Mouse (Mus musculus): ENCODE measurements around the gene March1. TPM values are rescaled to one million over a fixed set of nuclear protein-coding genes. Genes with fewer than 3 reads are reported as not detected.

March1 gene
- 269 and 285 TPM in 2 replicates for total RNA-seq (2017)

GRCm38 (mm10) chr8:65617871-65618751 lies at the start of gene March1:
Gene March1 (plus strand): TSS chr8:65617900.
- no peak for ATAC-seq (ENCODE audit: extremely low read depth, insufficient number of reproducible peaks, low FRiP score, poor library complexity, severe bottlenecking)

- ATAC-seq (ENCODE audit: extremely low read depth, insufficient number of reproducible peaks, low FRiP score, poor library complexity, severe bottlenecking), result no peak
Measured at GRCm38 (mm10) chr8:65586909-65587308, 30.8 kb upstream of the March1 start.

GRCm38 (mm10) chr8:65603241-65603640 lies 14.5 kb upstream of the March1 start:
- no peak for ATAC-seq (ENCODE audit: extremely low read depth, insufficient number of reproducible peaks, low FRiP score, poor library complexity, severe bottlenecking)

- no peak for ATAC-seq (ENCODE audit: extremely low read depth, insufficient number of reproducible peaks, low FRiP score, poor library complexity, severe bottlenecking)
Measured at GRCm38 (mm10) chr8:65609509-65609908, 8.2 kb upstream of the March1 start.

- no peak for ATAC-seq (ENCODE audit: extremely low read depth, insufficient number of reproducible peaks, low FRiP score, poor library complexity, severe bottlenecking)
Measured at GRCm38 (mm10) chr8:65618966-65619365, 1.3 kb downstream of the March1 start.

GRCm38 (mm10) chr8:65644931-65645330 lies 27.2 kb downstream of the March1 start:
- no peak for ATAC-seq (ENCODE audit: extremely low read depth, insufficient number of reproducible peaks, low FRiP score, poor library complexity, severe bottlenecking)

- no peak for ATAC-seq (ENCODE audit: extremely low read depth, insufficient number of reproducible peaks, low FRiP score, poor library complexity, severe bottlenecking)
Measured at GRCm38 (mm10) chr8:65645502-65645901, 27.8 kb downstream of the March1 start.

GRCm38 (mm10) chr8:65645945-65646344 lies 28.2 kb downstream of the March1 start:
- no peak for ATAC-seq (ENCODE audit: extremely low read depth, insufficient number of reproducible peaks, low FRiP score, poor library complexity, severe bottlenecking)

GRCm38 (mm10) chr8:65655924-65656323 lies 38.2 kb downstream of the March1 start:
- no peak for ATAC-seq (ENCODE audit: extremely low read depth, insufficient number of reproducible peaks, low FRiP score, poor library complexity, severe bottlenecking)

- ATAC-seq (ENCODE audit: extremely low read depth, insufficient number of reproducible peaks, low FRiP score, poor library complexity, severe bottlenecking), result no peak
Measured at GRCm38 (mm10) chr8:65661885-65662284, 44.2 kb downstream of the March1 start.

- ATAC-seq (ENCODE audit: extremely low read depth, insufficient number of reproducible peaks, low FRiP score, poor library complexity, severe bottlenecking), result no peak
Measured at GRCm38 (mm10) chr8:65665786-65666185, 48.1 kb downstream of the March1 start.

- ATAC-seq (ENCODE audit: extremely low read depth, insufficient number of reproducible peaks, low FRiP score, poor library complexity, severe bottlenecking), result no peak
Measured at GRCm38 (mm10) chr8:65743066-65743465, 125.4 kb downstream of the March1 start.

- ATAC-seq (ENCODE audit: extremely low read depth, insufficient number of reproducible peaks, low FRiP score, poor library complexity, severe bottlenecking), result no peak
Measured at GRCm38 (mm10) chr8:65775815-65776214, 158.1 kb downstream of the March1 start.

- no peak for ATAC-seq (ENCODE audit: extremely low read depth, insufficient number of reproducible peaks, low FRiP score, poor library complexity, severe bottlenecking)
Measured at GRCm38 (mm10) chr8:65781156-65781555, 163.5 kb downstream of the March1 start.

GRCm38 (mm10) chr8:65812971-65813370 lies 195.3 kb downstream of the March1 start:
- no peak for ATAC-seq (ENCODE audit: extremely low read depth, insufficient number of reproducible peaks, low FRiP score, poor library complexity, severe bottlenecking)

- ATAC-seq (ENCODE audit: extremely low read depth, insufficient number of reproducible peaks, low FRiP score, poor library complexity, severe bottlenecking), result no peak
Measured at GRCm38 (mm10) chr8:65922294-65923019, 304.8 kb downstream of the March1 start.

GRCm38 (mm10) chr8:65956948-65957347 lies 339.2 kb downstream of the March1 start:
- no peak for ATAC-seq (ENCODE audit: extremely low read depth, insufficient number of reproducible peaks, low FRiP score, poor library complexity, severe bottlenecking)

GRCm38 (mm10) chr8:65957492-65957891 lies 339.8 kb downstream of the March1 start:
- no peak for ATAC-seq (ENCODE audit: extremely low read depth, insufficient number of reproducible peaks, low FRiP score, poor library complexity, severe bottlenecking)

GRCm38 (mm10) chr8:65966502-65967222 lies 349.0 kb downstream of the March1 start:
- no peak for ATAC-seq (ENCODE audit: extremely low read depth, insufficient number of reproducible peaks, low FRiP score, poor library complexity, severe bottlenecking)

Data from neutrophil, adult 5-6 weeks (primary cell).